8 mouse cellular contexts compared by ENCODE assay signal in the genomic region with DNA sequence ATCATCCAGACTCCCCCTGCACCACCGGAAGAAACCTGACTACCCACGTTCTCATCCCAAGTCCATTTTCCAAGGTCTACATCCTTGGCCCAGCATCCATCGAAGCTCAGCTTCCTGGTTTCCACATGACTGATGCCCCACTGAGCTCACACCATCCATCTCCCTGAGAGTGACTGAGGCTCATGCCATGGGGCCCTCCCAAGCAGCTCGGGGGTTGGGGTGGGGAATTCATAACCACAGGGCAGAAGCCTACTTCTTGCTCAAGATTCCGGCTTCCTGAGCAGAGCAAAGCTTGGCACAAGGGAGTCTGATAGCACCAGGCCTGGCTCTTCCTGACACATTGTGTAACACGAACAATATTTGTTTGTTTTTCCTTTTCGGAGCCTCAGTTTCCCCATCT. TPM values are rescaled to one million over a fixed set of nuclear protein-coding genes. Genes with fewer than 3 reads are reported as not detected.
A peak's percentile ranks its signal among the peaks of the same experiment; 100 is the strongest.
DNase-seq lines count a peak whose midpoint lies in the region; ATAC-seq and TF ChIP-seq lines count a peak whose summit lies in the region.

No protein-coding gene starts in this region.

- WGBS in heart, adult 2 months = 59% methylated on average over 7 of the region's 7 CpGs
- 80% methylated on average over 7 of the region's 7 CpGs for WGBS in hindbrain, embryonic 11.5 days
- 34% methylated on average over 7 of the region's 7 CpGs for WGBS in liver, postnatal 0 days (ENCODE audit: insufficient replicate concordance)

- H3K4me2 ChIP-seq in hindbrain, embryonic 11.5 days (replicated peaks; ENCODE audit: low read depth, low read length) = peak overlapping the region; percentile 86; the same call in 1 of the 2 replicates
- H3K4me2 ChIP-seq in liver, postnatal 0 days (ENCODE audit: low read depth, low read length) = peak overlapping the region; percentile 98

- TF ChIP-seq CTCF in heart, adult 2 months (IDR thresholded peaks at IDR 0.05) = no peak
- TF ChIP-seq CTCF in liver, postnatal 0 days (IDR thresholded peaks at IDR 0.05; ENCODE audit: low read depth) = no peak
- TF ChIP-seq CTCF in layer of hippocampus, adult 2 months (conservative IDR thresholded peaks at IDR 0.05) = no peak

- intact Hi-C loops in heart, adult 2 months (cut with DNase I) = no loop called here

- TF ChIP-seq POLR2A in heart, adult 2 months (IDR thresholded peaks at IDR 0.05; ENCODE audit: insufficient read depth, low read depth, low read length) = no peak

- ATAC-seq in hindbrain, embryonic 11.5 days (ENCODE audit: low FRiP score) = no peak
- no peak for ATAC-seq in liver, postnatal 0 days

- peak in 1 of 2 experiments; percentile 19 for DNase-seq in heart, adult 2 months
- no peak for DNase-seq in heart, adult 11 months
- peak; percentile 88 for DNase-seq in 416B (ENCODE audit: low read depth)
- no peak for DNase-seq in hindbrain, embryonic 11.5 days (ENCODE audit: low spot score)
- DNase-seq in liver, postnatal 0 days = no peak
- no peak for DNase-seq in cerebellum, postnatal 36 days
- DNase-seq in layer of hippocampus, adult 2 months (ENCODE audit: low spot score in 2 of 2) = no peak
- no peak for DNase-seq in gastrocnemius, postnatal 25 days

- no peaks in the 10 kb centered on the region for H3K27me3 ChIP-seq in heart, adult 2 months (ENCODE audit: control insufficient read depth, insufficient read depth, low read length)
- H3K27me3 ChIP-seq in hindbrain, embryonic 11.5 days (ENCODE audit: control insufficient read depth, insufficient read depth, low read length) = 0 out of 2 replicates have a peak, but pooled peaks cover 8% of the 10 kb centered on the region
- H3K27me3 ChIP-seq in liver, postnatal 0 days (ENCODE audit: insufficient read depth, low read length) = no peaks in the 10 kb centered on the region

- peak overlapping the region; percentile 65; the same call in 1 of the 2 replicates for H3K4me3 ChIP-seq in heart, adult 2 months
- no peak overlapping the region for H3K4me3 ChIP-seq in hindbrain, embryonic 11.5 days (ENCODE audit: low read depth, low read length)
- H3K4me3 ChIP-seq in liver, postnatal 0 days (ENCODE audit: low read depth, low read length) = peak overlapping the region; percentile 62
- no peak overlapping the region for H3K4me3 ChIP-seq in layer of hippocampus, adult 2 months

- TF ChIP-seq EP300 in heart, adult 2 months (IDR thresholded peaks at IDR 0.05; ENCODE audit: insufficient read depth, low read depth, low read length) = no peak
- TF ChIP-seq EP300 in liver, postnatal 0 days (IDR thresholded peaks at IDR 0.05; ENCODE audit: low read depth) = no peak

- H3K36me3 ChIP-seq in heart, adult 2 months (ENCODE audit: control insufficient read depth, insufficient read depth, low read length) = no peaks in the 10 kb centered on the region
- H3K36me3 ChIP-seq in hindbrain, embryonic 11.5 days (ENCODE audit: control insufficient read depth, insufficient read depth, low read length) = no peaks in the 10 kb centered on the region
- no peaks in the 10 kb centered on the region for H3K36me3 ChIP-seq in liver, postnatal 0 days (replicated peaks; ENCODE audit: insufficient read depth, low read length)

- peaks cover 10% of the 10 kb centered on the region for H3K4me1 ChIP-seq in heart, adult 2 months (ENCODE audit: control insufficient read depth, insufficient read depth, low read length)
- peaks cover 6% of the 10 kb centered on the region; the same call in 1 of the 2 replicates for H3K4me1 ChIP-seq in hindbrain, embryonic 11.5 days (replicated peaks; ENCODE audit: control insufficient read depth, insufficient read depth, low read length)
- peaks cover 65% of the 10 kb centered on the region for H3K4me1 ChIP-seq in liver, postnatal 0 days (ENCODE audit: insufficient read depth)

- peak overlapping the region; percentile 69; the same call in 1 of the 2 replicates for H3K27ac ChIP-seq in heart, adult 2 months
- H3K27ac ChIP-seq in hindbrain, embryonic 11.5 days (ENCODE audit: low read depth, low read length) = no peak overlapping the region
- H3K27ac ChIP-seq in liver, postnatal 0 days (ENCODE audit: low read depth) = peak overlapping the region; percentile 86
- H3K27ac ChIP-seq in layer of hippocampus, adult 2 months = no peak overlapping the region

- H3K79me2 ChIP-seq in heart, adult 2 months (replicated peaks; ENCODE audit: control insufficient read depth, insufficient read depth, low read length) = no peaks in the 10 kb centered on the region; the same call in 1 of the 2 replicates

- H3K9ac ChIP-seq in heart, adult 2 months (ENCODE audit: low read depth, low read length) = no peak overlapping the region
- H3K9ac ChIP-seq in hindbrain, embryonic 11.5 days (ENCODE audit: low read depth, low read length) = no peak overlapping the region
- H3K9ac ChIP-seq in liver, postnatal 0 days (replicated peaks) = peak overlapping the region; percentile 72

- no peaks in the 10 kb centered on the region for H3K9me3 ChIP-seq in hindbrain, embryonic 11.5 days (ENCODE audit: control insufficient read depth, low read length)
- H3K9me3 ChIP-seq in liver, postnatal 0 days (ENCODE audit: low read length) = no peaks in the 10 kb centered on the region

RNA-seq across cellular contexts. Expression of a gene that starts 1.4 kb away (rescaled TPM):
- total RNA-seq in heart, adult 2 months (2021) = 1 to 10 TPM; 1.9 to 2.0 TPM
- 2.9 and 3.3 TPM in 2 replicates for polyA plus RNA-seq in heart, adult 2 months (2012; rRNA removed)
- polyA plus RNA-seq in hindbrain, embryonic 11.5 days (2014; fragmentation: Nextera tagmentation; extraction: Ambion mirVana) = 4.0 and 4.9 TPM in 2 replicates
- 4.9 and 5.8 TPM in 2 replicates for polyA plus RNA-seq in liver, postnatal 0 days (2015; fragmentation: Nextera tagmentation; extraction: Ambion mirVana)
- 1 to 10 TPM; 1.4 to 1.6 TPM for total RNA-seq in layer of hippocampus, adult 2 months (2021)
- total RNA-seq in gastrocnemius, postnatal 25 days (2021) = 1 to 10 TPM in 1 of 2 experiments, under 1 TPM in 1; 0.64 to 1.3 TPM

RNA-seq across cellular contexts. Expression of a gene that starts 40.7 kb away (rescaled TPM):
- total RNA-seq in heart, adult 2 months (2021) = 10 to 100 TPM; 40.2 to 40.9 TPM
- polyA plus RNA-seq in heart, adult 2 months (2012; rRNA removed) = 35.1 and 40.3 TPM in 2 replicates
- polyA plus RNA-seq in hindbrain, embryonic 11.5 days (2014; fragmentation: Nextera tagmentation; extraction: Ambion mirVana) = 26.3 and 28.3 TPM in 2 replicates
- 5.6 and 6.4 TPM in 2 replicates for polyA plus RNA-seq in liver, postnatal 0 days (2015; fragmentation: Nextera tagmentation; extraction: Ambion mirVana)
- total RNA-seq in layer of hippocampus, adult 2 months (2021) = 100 to 1,000 TPM in 1 of 2 experiments, 10 to 100 TPM in 1; 94.7 to 103 TPM
- total RNA-seq in gastrocnemius, postnatal 25 days (2021) = 10 to 100 TPM; 25.6 to 32.1 TPM

RNA-seq across cellular contexts. Expression of a gene that starts 56.6 kb away (rescaled TPM):
- 10 to 100 TPM; 33.2 to 34.1 TPM for total RNA-seq in heart, adult 2 months (2021)
- 22.8 and 23.6 TPM in 2 replicates for polyA plus RNA-seq in heart, adult 2 months (2012; rRNA removed)
- polyA plus RNA-seq in hindbrain, embryonic 11.5 days (2014; fragmentation: Nextera tagmentation; extraction: Ambion mirVana) = 5.2 and 6.3 TPM in 2 replicates
- polyA plus RNA-seq in liver, postnatal 0 days (2015; fragmentation: Nextera tagmentation; extraction: Ambion mirVana) = 15.7 and 19.1 TPM in 2 replicates
- total RNA-seq in layer of hippocampus, adult 2 months (2021) = 1 to 10 TPM; 9.2 to 9.9 TPM
- 10 to 100 TPM; 12.9 to 17.5 TPM for total RNA-seq in gastrocnemius, postnatal 25 days (2021)

Comparison
In these comparisons a context has a peak if more than half of its experiments do, and no peak if none do; other contexts are left out.
1. H3K27ac ChIP-seq: peak in heart, adult 2 months (single experiment) and liver, postnatal 0 days (single experiment); none in hindbrain, embryonic 11.5 days (single experiment) and layer of hippocampus, adult 2 months (single experiment).
2. H3K4me3 ChIP-seq: peak in heart, adult 2 months (single experiment) and liver, postnatal 0 days (single experiment); none in hindbrain, embryonic 11.5 days (single experiment) and layer of hippocampus, adult 2 months (single experiment).